Mouse (Mus musculus) heart, embryonic 11.5 days (tissue): ENCODE data around the gene Aff3. TPM values are rescaled to one million over a fixed set of nuclear protein-coding genes. Genes with fewer than 3 reads are reported as not detected.

Source experiments
- ATAC-seq: fragments of 200-750 bp; cut with Nextera tagmentation; replicated peaks from 2 replicates; pipeline ENCODE4 v1.8.0; 2017; ENCODE audit warnings: moderate library complexity; ENCODE audit not compliant: insufficient number of reproducible peaks, low FRiP score, low TSS enrichment
- H3K27ac ChIP-seq: fragments of 300-500 bp; sonication (generic); 2 replicates; pipeline ENCODE4 v1.5.1; 2014; ENCODE audit warnings: mild to moderate bottlenecking, low read depth, low read length
- H3K27me3 ChIP-seq: fragments of 300-500 bp; sonication (generic); 2 replicates; pipeline ENCODE4 v1.6.1; 2014; ENCODE audit warnings: mild to moderate bottlenecking, low read length, mixed read lengths; ENCODE audit not compliant: control insufficient read depth, insufficient read depth
- H3K36me3 ChIP-seq: fragments of 300-500 bp; sonication (generic); 2 replicates; pipeline ENCODE4 v1.6.1; 2014; ENCODE audit warnings: mild to moderate bottlenecking, low read length, moderate library complexity, mixed read lengths; ENCODE audit not compliant: control insufficient read depth, insufficient read depth
- H3K4me1 ChIP-seq: fragments of 300-500 bp; sonication (generic); 2 replicates; pipeline ENCODE4 v1.6.1; 2014; ENCODE audit warnings: low read length; ENCODE audit not compliant: control insufficient read depth, insufficient read depth
- H3K4me2 ChIP-seq: fragments of 300-500 bp; sonication (generic); 2 replicates; pipeline ENCODE4 v1.6.1; 2014; ENCODE audit warnings: mild to moderate bottlenecking, moderate library complexity
- H3K4me3 ChIP-seq: fragments of 300-500 bp; sonication (generic); 2 replicates; pipeline ENCODE4 v1.5.1; 2014; ENCODE audit warnings: low read depth, low read length
- H3K9ac ChIP-seq: fragments of 300-500 bp; sonication (generic); 2 replicates; pipeline ENCODE4 v1.6.1; 2014; ENCODE audit warnings: mild to moderate bottlenecking, low read depth, low read length, moderate library complexity
- H3K9me3 ChIP-seq: fragments of 300-500 bp; sonication (generic); replicated peaks from 2 replicates; pipeline ENCODE4 v1.6.1; 2016; ENCODE audit warnings: low read length; ENCODE audit not compliant: control insufficient read depth
- WGBS: fragments of 180-500 bp; shearing (Covaris S2); extraction: QIAGEN DNeasy Blood & Tissue Kit; methylation state at CpG from one replicate; pipeline ENCODE4 v1.1.7; 2014; ENCODE audit not compliant: insufficient replicate concordance; 5-methylcytosine and 5-hydroxymethylcytosine counted together
- polyA plus RNA-seq: library from polyadenylated mRNA; unstranded; fragments of >200 nt; fragmentation: Nextera tagmentation; extraction: Ambion mirVana; gene quantifications from 2 replicates; pipeline ENCODE4 v1.2.1, GENCODE M21; 2014

The Aff3 gene
- polyA plus RNA-seq, 1 experiment from 2014 or later: 6.7 TPM

- no peak overlapping the region for H3K9ac ChIP-seq
- peaks cover 13% of the 10 kb centered on the region for H3K4me1 ChIP-seq
- no peak overlapping the region for H3K27ac ChIP-seq
- no peaks in the 10 kb centered on the region for H3K9me3 ChIP-seq
- no peak overlapping the region for H3K4me3 ChIP-seq
- H3K36me3 ChIP-seq: no peaks in the 10 kb centered on the region
- no peak overlapping the region for H3K4me2 ChIP-seq
- WGBS: 89% methylated on average over 3 of the region's 3 CpGs
- H3K27me3 ChIP-seq: no peaks in the 10 kb centered on the region
- ATAC-seq: no peak
Measured at GRCm38 (mm10) chr1:38195721-38196120, 469.0 kb downstream of the Aff3 start.

- H3K9ac ChIP-seq: no peak overlapping the region
- no peaks in the 10 kb centered on the region for H3K27me3 ChIP-seq
- H3K27ac ChIP-seq: no peak overlapping the region
- no peaks in the 10 kb centered on the region for H3K36me3 ChIP-seq
- 89% methylated on average over 5 of the region's 5 CpGs for WGBS
- no peak overlapping the region for H3K4me3 ChIP-seq
- H3K4me1 ChIP-seq: no peaks in the 10 kb centered on the region
- no peak for ATAC-seq
- no peaks in the 10 kb centered on the region for H3K9me3 ChIP-seq
- H3K4me2 ChIP-seq: no peak overlapping the region
Measured at GRCm38 (mm10) chr1:38186227-38186545, 478.6 kb downstream of the Aff3 start.

GRCm38 (mm10) chr1:38185517-38186226 lies 479.1 kb downstream of the Aff3 start:
- Histone ChIP-seq H3K4me1 (no peaks in the 10 kb centered on the region), H3K36me3 (no peaks in the 10 kb centered on the region), H3K4me3 (no peak overlapping the region), H3K9ac (no peak overlapping the region), H3K9me3 (no peaks in the 10 kb centered on the region), H3K27ac (no peak overlapping the region), H3K4me2 (no peak overlapping the region), H3K27me3 (no peaks in the 10 kb centered on the region)
- no peak for ATAC-seq
- WGBS: 44% methylated on average over 17 of the region's 17 CpGs

- 78% methylated on average over 15 of the region's 15 CpGs for WGBS
- no peak for ATAC-seq
- Histone ChIP-seq H3K9ac (no peak overlapping the region), H3K4me1 (no peaks in the 10 kb centered on the region), H3K36me3 (no peaks in the 10 kb centered on the region), H3K4me2 (no peak overlapping the region), H3K27ac (no peak overlapping the region), H3K4me3 (no peak overlapping the region), H3K9me3 (no peaks in the 10 kb centered on the region), H3K27me3 (no peaks in the 10 kb centered on the region)
Measured at GRCm38 (mm10) chr1:38181020-38181550, 483.7 kb downstream of the Aff3 start.

GRCm38 (mm10) chr1:38178929-38179328 lies 485.8 kb downstream of the Aff3 start:
- Histone ChIP-seq H3K4me3 (no peak overlapping the region), H3K9ac (no peak overlapping the region), H3K27me3 (no peaks in the 10 kb centered on the region), H3K9me3 (no peaks in the 10 kb centered on the region), H3K36me3 (no peaks in the 10 kb centered on the region), H3K4me1 (no peaks in the 10 kb centered on the region), H3K27ac (no peak overlapping the region), H3K4me2 (no peak overlapping the region)
- ATAC-seq: no peak
- WGBS: 86% methylated on average over 8 of the region's 8 CpGs

- Histone ChIP-seq H3K27me3 (no peaks in the 10 kb centered on the region), H3K4me2 (no peak overlapping the region), H3K36me3 (no peaks in the 10 kb centered on the region), H3K4me1 (no peaks in the 10 kb centered on the region), H3K9me3 (no peaks in the 10 kb centered on the region), H3K27ac (no peak overlapping the region), H3K4me3 (no peak overlapping the region), H3K9ac (no peak overlapping the region)
- WGBS: 86% methylated on average over 7 of the region's 7 CpGs
- no peak for ATAC-seq
Measured at GRCm38 (mm10) chr1:38176077-38176476, 488.7 kb downstream of the Aff3 start.

- Histone ChIP-seq H3K9me3 (no peaks in the 10 kb centered on the region), H3K27me3 (no peaks in the 10 kb centered on the region), H3K4me2 (no peak overlapping the region), H3K4me1 (no peaks in the 10 kb centered on the region), H3K27ac (no peak overlapping the region), H3K9ac (no peak overlapping the region), H3K36me3 (no peaks in the 10 kb centered on the region), H3K4me3 (no peak overlapping the region)
- no peak for ATAC-seq
- 84% methylated on average over 4 of the region's 4 CpGs for WGBS
Measured at GRCm38 (mm10) chr1:38171874-38172273, 492.9 kb downstream of the Aff3 start.

GRCm38 (mm10) chr1:38165696-38166095 lies 499.1 kb downstream of the Aff3 start:
- 66% methylated on average over 2 of the region's 2 CpGs for WGBS
- H3K4me3 ChIP-seq: no peak overlapping the region
- H3K27me3 ChIP-seq: no peaks in the 10 kb centered on the region
- no peak for ATAC-seq
- H3K36me3 ChIP-seq: no peaks in the 10 kb centered on the region
- no peak overlapping the region for H3K4me2 ChIP-seq
- no peaks in the 10 kb centered on the region for H3K4me1 ChIP-seq
- no peak overlapping the region for H3K27ac ChIP-seq
- H3K9me3 ChIP-seq: no peaks in the 10 kb centered on the region
- no peak overlapping the region for H3K9ac ChIP-seq

- H3K4me3 ChIP-seq: no peak overlapping the region
Measured at GRCm38 (mm10) chr1:38150086-38150485, 514.7 kb downstream of the Aff3 start.

More at GRCm38 (mm10) chr1:38150086-38150485, 514.7 kb downstream of the Aff3 start:
- no peak for ATAC-seq
- no peak overlapping the region for H3K9ac ChIP-seq
- H3K4me1 ChIP-seq: no peaks in the 10 kb centered on the region
- no peak overlapping the region for H3K4me2 ChIP-seq
- H3K27me3 ChIP-seq: no peaks in the 10 kb centered on the region
- no peaks in the 10 kb centered on the region for H3K9me3 ChIP-seq
- H3K27ac ChIP-seq: no peak overlapping the region
- 82% methylated on average over 5 of the region's 5 CpGs for WGBS
- no peaks in the 10 kb centered on the region for H3K36me3 ChIP-seq
